Mouse (Mus musculus): ENCODE data around the gene Dnmt3l. TPM values are rescaled to one million over a fixed set of nuclear protein-coding genes. Genes with fewer than 3 reads are reported as not detected.

Dnmt3l gene
- polyA plus RNA-seq, 1 experiment from 2014 or later = 0.44 TPM

- WGBS = 80% methylated on average over 12 of the region's 12 CpGs
- Histone ChIP-seq H3K9ac (no peak overlapping the region), H3K4me1 (peaks cover 5% of the 10 kb centered on the region), H3K27me3 (no peaks in the 10 kb centered on the region; the same call in 1 of the 2 replicates), H3K9me3 (no peaks in the 10 kb centered on the region), H3K4me2 (no peak overlapping the region), H3K4me3 (no peak overlapping the region), H3K27ac (no peak overlapping the region), H3K36me3 (no peaks in the 10 kb centered on the region)
- no peak for ATAC-seq (ENCODE audit: insufficient number of reproducible peaks, insufficient read depth, low FRiP score, low TSS enrichment, low read depth)
Observed at GRCm38 (mm10) chr10:78105548-78105947, 63.8 kb downstream of the Dnmt3l start.

Other genes with a start within 250 kb of the Dnmt3l start
- gene Gm9639, start 246.9 kb upstream of the Dnmt3l start, polyA plus RNA-seq (2015; fragmentation: Nextera tagmentation; extraction: Ambion mirVana) = not detected in 2 replicates
- not detected in 2 replicates for gene Gm19668, start 242.8 kb upstream of the Dnmt3l start, polyA plus RNA-seq (2015; fragmentation: Nextera tagmentation; extraction: Ambion mirVana)
- gene Gm9507, start 230.1 kb upstream of the Dnmt3l start, polyA plus RNA-seq (2015; fragmentation: Nextera tagmentation; extraction: Ambion mirVana) = not detected in 2 replicates
- gene Gm2696, start 227.3 kb upstream of the Dnmt3l start, polyA plus RNA-seq (2015; fragmentation: Nextera tagmentation; extraction: Ambion mirVana) = not detected in 2 replicates
- gene Krtap10-4, start 214.9 kb upstream of the Dnmt3l start, polyA plus RNA-seq (2015; fragmentation: Nextera tagmentation; extraction: Ambion mirVana) = not detected in 2 replicates
- not detected in 2 replicates for gene Krtap10-10, start 206.0 kb upstream of the Dnmt3l start, polyA plus RNA-seq (2015; fragmentation: Nextera tagmentation; extraction: Ambion mirVana)
- not detected in 2 replicates for gene Gm36176, start 195.1 kb upstream of the Dnmt3l start, polyA plus RNA-seq (2015; fragmentation: Nextera tagmentation; extraction: Ambion mirVana)
- not detected in 2 replicates for gene Gm10318, start 189.1 kb upstream of the Dnmt3l start, polyA plus RNA-seq (2015; fragmentation: Nextera tagmentation; extraction: Ambion mirVana)
- gene Gm3285, start 180.0 kb upstream of the Dnmt3l start, polyA plus RNA-seq (2015; fragmentation: Nextera tagmentation; extraction: Ambion mirVana) = not detected in 2 replicates
- 4.2 and 5.1 TPM in 2 replicates for gene Lrrc3, start 139.4 kb upstream of the Dnmt3l start, polyA plus RNA-seq (2015; fragmentation: Nextera tagmentation; extraction: Ambion mirVana)
- 0.21 and 0.44 TPM in 2 replicates for gene Trpm2, start 71.4 kb upstream of the Dnmt3l start, polyA plus RNA-seq (2015; fragmentation: Nextera tagmentation; extraction: Ambion mirVana)
- gene 1810043G02Rik, start 63.4 kb upstream of the Dnmt3l start, polyA plus RNA-seq (2015; fragmentation: Nextera tagmentation; extraction: Ambion mirVana) = 28.6 and 31.7 TPM in 2 replicates
- gene Pfkl, start 31.9 kb upstream of the Dnmt3l start, polyA plus RNA-seq (2015; fragmentation: Nextera tagmentation; extraction: Ambion mirVana) = 140 and 145 TPM in 2 replicates
- gene Aire, start 1.7 kb downstream of the Dnmt3l start, polyA plus RNA-seq (2015; fragmentation: Nextera tagmentation; extraction: Ambion mirVana) = 0.39 and 0.59 TPM in 2 replicates
- 3.0 and 4.4 TPM in 2 replicates for gene Icosl, start 27.4 kb downstream of the Dnmt3l start, polyA plus RNA-seq (2015; fragmentation: Nextera tagmentation; extraction: Ambion mirVana)
- 35.3 and 38.9 TPM in 2 replicates for gene D10Jhu81e, start 127.8 kb downstream of the Dnmt3l start, polyA plus RNA-seq (2015; fragmentation: Nextera tagmentation; extraction: Ambion mirVana)
- gene Pwp2, start 143.2 kb downstream of the Dnmt3l start, polyA plus RNA-seq (2015; fragmentation: Nextera tagmentation; extraction: Ambion mirVana) = 19.4 and 20.4 TPM in 2 replicates
- gene Trappc10, start 202.7 kb downstream of the Dnmt3l start, polyA plus RNA-seq (2015; fragmentation: Nextera tagmentation; extraction: Ambion mirVana) = 12.0 and 14.5 TPM in 2 replicates

All from embryonic facial prominence, embryonic 13.5 days (tissue).